Mouse (Mus musculus) layer of hippocampus, postnatal 25 days (tissue): ENCODE data around the gene Kif18b. TPM values are rescaled to one million over a fixed set of nuclear protein-coding genes. Genes with fewer than 3 reads are reported as not detected.

ENCODE experiments used
- DNase-seq, 2 experiments: peaks; one replicate each; pipeline ENCODE4 v3.0.0; 2022; ENCODE audit warnings: mixed read lengths in 2 of 2, low spot score in 1 of 2; ENCODE audit errors: extremely low spot score in 1 of 2
- total RNA-seq, 2 experiments: library from RNA; stranded (reverse); gene quantifications; 2 replicates each; pipeline ENCODE4 v1.2.3; 2021

Kif18b gene
- total RNA-seq, 2 experiments from 2014 or later = 0.35 to 0.44 TPM

GRCm38 (mm10) chr11:102939024-102939675 lies 14.2 kb upstream of the Kif18b start:
- DNase-seq = no peak

- DNase-seq = no peak
Measured at GRCm38 (mm10) chr11:102937529-102938182, 12.7 kb upstream of the Kif18b start.

GRCm38 (mm10) chr11:102936272-102936671 lies 11.3 kb upstream of the Kif18b start:
- no peak for DNase-seq

GRCm38 (mm10) chr11:102930672-102931071 lies 5.7 kb upstream of the Kif18b start:
- DNase-seq = no peak

- no peak for DNase-seq
Measured at GRCm38 (mm10) chr11:102925351-102925717, 410 bp upstream of the Kif18b start.

- no peak for DNase-seq
Measured at GRCm38 (mm10) chr11:102921491-102921890, 3.4 kb downstream of the Kif18b start.

- no peak for DNase-seq
Measured at GRCm38 (mm10) chr11:102918077-102918476, 6.8 kb downstream of the Kif18b start.

GRCm38 (mm10) chr11:102915380-102915779 lies 9.5 kb downstream of the Kif18b start:
- no peak for DNase-seq

GRCm38 (mm10) chr11:102911376-102911775 lies 13.5 kb downstream of the Kif18b start:
- DNase-seq = no peak

GRCm38 (mm10) chr11:102903654-102904053 lies 21.3 kb downstream of the Kif18b start:
- peak in 1 of 2 experiments; percentile 0 for DNase-seq

- DNase-seq = no peak
Measured at GRCm38 (mm10) chr11:102902107-102902506, 22.8 kb downstream of the Kif18b start.

GRCm38 (mm10) chr11:102901199-102901598 lies 23.7 kb downstream of the Kif18b start:
- no peak for DNase-seq

- peak; percentile 77 to 93 for DNase-seq
Measured at GRCm38 (mm10) chr11:102900763-102901162, 24.2 kb downstream of the Kif18b start, which contains the start of gene Gfap. TSS of gene Gfap (minus strand) at chr11:102900912.

GRCm38 (mm10) chr11:102898408-102898807 lies 26.5 kb downstream of the Kif18b start:
- no peak for DNase-seq

- DNase-seq = no peak
Measured at GRCm38 (mm10) chr11:102896641-102897040, 28.3 kb downstream of the Kif18b start.

GRCm38 (mm10) chr11:102895779-102896178 lies 29.1 kb downstream of the Kif18b start:
- DNase-seq = no peak

GRCm38 (mm10) chr11:102894716-102895115 lies 30.2 kb downstream of the Kif18b start:
- no peak for DNase-seq

GRCm38 (mm10) chr11:102893015-102893651 lies 31.8 kb downstream of the Kif18b start:
- DNase-seq = no peak

GRCm38 (mm10) chr11:102890096-102890495 lies 34.8 kb downstream of the Kif18b start:
- DNase-seq = no peak

GRCm38 (mm10) chr11:102888135-102888534 lies 36.8 kb downstream of the Kif18b start:
- DNase-seq = no peak

GRCm38 (mm10) chr11:102887433-102887832 lies 37.5 kb downstream of the Kif18b start:
- no peak for DNase-seq
